Mouse (Mus musculus) ovary, postnatal 36 days (tissue): ENCODE measurements at regions not wholly inside any gene's neighbourhood (a gene's known extent, or its start where the extent isn't known, plus 50 kb on each side); places are given as distances from the start of the nearest gene placed in this dataset.

Experiments used
- DNase-seq: peaks from one replicate; pipeline ENCODE4 v3.0.0; 2022; ENCODE audit warnings: low spot score, mixed read lengths

- no peak for DNase-seq
Measured at GRCm38 (mm10) chr10:96955776-96956448, 339.1 kb downstream of the Btg1 start.

- no peak for DNase-seq
Measured at GRCm38 (mm10) chr10:96956449-96956834, 339.6 kb downstream of the Btg1 start.

GRCm38 (mm10) chr10:96957019-96957418, 340.2 kb downstream of the Btg1 start:
- no peak for DNase-seq

GRCm38 (mm10) chr10:96969825-96970224, 353.0 kb downstream of the Btg1 start:
- no peak for DNase-seq

- no peak for DNase-seq
Measured at GRCm38 (mm10) chr10:96970737-96971136, 353.9 kb downstream of the Btg1 start.

- DNase-seq, result no peak
Measured at GRCm38 (mm10) chr10:96971810-96972209, 355.0 kb downstream of the Btg1 start.

GRCm38 (mm10) chr10:96974326-96974977, 357.6 kb downstream of the Btg1 start:
- DNase-seq, result no peak

GRCm38 (mm10) chr10:96976691-96977090, 359.9 kb downstream of the Btg1 start:
- no peak for DNase-seq

GRCm38 (mm10) chr10:96980494-96980831, 363.7 kb downstream of the Btg1 start:
- no peak for DNase-seq

GRCm38 (mm10) chr10:96980832-96981515, 364.2 kb downstream of the Btg1 start:
- no peak for DNase-seq

- no peak for DNase-seq
Measured at GRCm38 (mm10) chr10:96981516-96981869, 364.7 kb downstream of the Btg1 start.

- DNase-seq, result no peak
Measured at GRCm38 (mm10) chr10:97000871-97001270, 384.1 kb downstream of the Btg1 start.

GRCm38 (mm10) chr10:97008873-97009272, 392.1 kb downstream of the Btg1 start:
- no peak for DNase-seq

- DNase-seq, result no peak
Measured at GRCm38 (mm10) chr10:97009859-97010258, 393.1 kb downstream of the Btg1 start.

GRCm38 (mm10) chr10:97018641-97019040, 401.8 kb downstream of the Btg1 start:
- DNase-seq, result no peak

GRCm38 (mm10) chr10:97028776-97029175, 412.0 kb downstream of the Btg1 start:
- no peak for DNase-seq

- no peak for DNase-seq
Measured at GRCm38 (mm10) chr10:97030996-97031395, 414.2 kb downstream of the Btg1 start.

- peak; percentile 5 for DNase-seq
Measured at GRCm38 (mm10) chr10:97035371-97035786, 418.6 kb downstream of the Btg1 start.

GRCm38 (mm10) chr10:97038025-97038424, 421.2 kb downstream of the Btg1 start:
- DNase-seq, result no peak

GRCm38 (mm10) chr10:97047566-97047965, 430.8 kb downstream of the Btg1 start:
- no peak for DNase-seq

- no peak for DNase-seq
Measured at GRCm38 (mm10) chr10:97047996-97048395, 431.2 kb downstream of the Btg1 start.

GRCm38 (mm10) chr10:97054472-97054871, 424.9 kb upstream of the Dcn start:
- DNase-seq, result no peak

GRCm38 (mm10) chr10:97061961-97062360, 417.4 kb upstream of the Dcn start:
- DNase-seq, result no peak
